Mouse (Mus musculus) erythroid progenitor cell, adult 5-6 weeks (primary cell): Measurements from ENCODE around the gene Gtf2ird1. TPM values are rescaled to one million over a fixed set of nuclear protein-coding genes. Genes with fewer than 3 reads are reported as not detected.

Experiments
- ATAC-seq: replicated peaks from 2 replicates; pipeline ENCODE4 v1.8.0; 2016; ENCODE audit warnings: moderate number of reproducible peaks, mild to moderate bottlenecking, moderate TSS enrichment, inconsistent platforms; ENCODE audit not compliant: poor library complexity, low FRiP score, severe bottlenecking
- total RNA-seq, 2 experiments: library from RNA; stranded (forward) in 1 of 2; stranded (reverse) in 1 of 2; fragments of 150-400 nt in 1 of 2; fragments of 186-747, 209-891 nt in 1 of 2; gene quantifications; 2 replicates each; pipeline versions ENCODE4 v1.2.3 to v1.2.4; 2015 to 2017; ENCODE audit warnings: low replicate concordance in 2 of 2

Gtf2ird1 gene
- total RNA-seq, 2 experiments from 2014 or later = 1.6 to 6.3 TPM

DNA sequence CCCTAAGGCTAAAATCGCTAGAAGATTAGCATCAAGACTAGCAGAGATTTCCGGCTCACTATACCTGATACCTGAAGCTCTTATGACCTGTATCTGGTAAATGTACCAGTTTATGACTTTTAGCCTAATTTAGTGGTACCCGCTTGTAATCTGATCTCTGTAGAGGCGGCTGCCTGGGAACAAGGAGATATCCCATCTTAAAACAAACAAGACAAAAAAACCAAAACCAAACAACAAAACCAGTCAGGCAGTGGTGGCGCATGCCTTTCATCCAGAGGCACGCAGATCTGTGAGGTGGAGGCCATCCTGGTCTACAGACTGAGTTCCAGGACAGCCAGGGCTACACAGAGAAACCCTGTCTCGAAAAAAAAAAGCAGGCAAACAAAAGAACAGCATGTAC lies 134.8 kb downstream of the Gtf2ird1 start:
- no peak for ATAC-seq

DNA sequence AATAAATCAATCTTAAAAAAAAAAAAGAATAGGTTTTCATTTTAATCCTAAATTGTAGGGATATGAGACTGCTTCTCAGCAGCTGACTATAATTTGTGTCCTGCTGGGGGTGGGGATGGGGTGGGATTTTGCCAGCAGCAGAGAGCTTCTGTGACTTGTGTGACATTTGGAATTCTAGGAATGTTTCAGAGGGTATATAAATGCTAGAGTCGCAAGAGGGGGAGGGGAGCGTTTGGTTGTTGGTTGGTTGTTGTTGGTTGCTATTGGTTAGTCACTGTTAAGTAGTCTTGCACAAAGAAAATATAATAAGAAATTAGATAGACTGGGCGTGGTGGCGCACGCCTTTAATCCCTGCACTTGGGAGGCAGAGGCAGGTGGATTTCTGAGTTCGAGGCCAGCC lies 137.6 kb downstream of the Gtf2ird1 start:
- ATAC-seq = no peak

DNA sequence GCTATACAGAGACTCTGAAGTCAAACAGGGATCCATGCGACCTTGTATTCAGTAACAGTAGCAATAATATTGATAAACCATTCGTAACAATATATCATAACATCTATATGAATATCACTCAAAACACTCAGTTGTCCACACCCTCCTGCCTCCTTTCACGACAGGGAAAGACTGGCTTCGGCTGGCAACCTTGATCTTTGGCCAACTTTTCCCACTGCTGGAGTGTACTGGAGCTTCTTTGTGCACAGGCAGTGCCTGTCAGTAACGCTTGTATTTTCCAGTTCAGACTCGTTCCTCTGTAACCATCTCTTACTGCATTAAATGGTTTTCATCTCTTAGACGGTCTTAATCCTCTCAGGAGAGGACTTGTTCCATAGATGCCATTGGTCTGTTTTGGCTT lies 139.8 kb downstream of the Gtf2ird1 start:
- ATAC-seq = no peak

DNA sequence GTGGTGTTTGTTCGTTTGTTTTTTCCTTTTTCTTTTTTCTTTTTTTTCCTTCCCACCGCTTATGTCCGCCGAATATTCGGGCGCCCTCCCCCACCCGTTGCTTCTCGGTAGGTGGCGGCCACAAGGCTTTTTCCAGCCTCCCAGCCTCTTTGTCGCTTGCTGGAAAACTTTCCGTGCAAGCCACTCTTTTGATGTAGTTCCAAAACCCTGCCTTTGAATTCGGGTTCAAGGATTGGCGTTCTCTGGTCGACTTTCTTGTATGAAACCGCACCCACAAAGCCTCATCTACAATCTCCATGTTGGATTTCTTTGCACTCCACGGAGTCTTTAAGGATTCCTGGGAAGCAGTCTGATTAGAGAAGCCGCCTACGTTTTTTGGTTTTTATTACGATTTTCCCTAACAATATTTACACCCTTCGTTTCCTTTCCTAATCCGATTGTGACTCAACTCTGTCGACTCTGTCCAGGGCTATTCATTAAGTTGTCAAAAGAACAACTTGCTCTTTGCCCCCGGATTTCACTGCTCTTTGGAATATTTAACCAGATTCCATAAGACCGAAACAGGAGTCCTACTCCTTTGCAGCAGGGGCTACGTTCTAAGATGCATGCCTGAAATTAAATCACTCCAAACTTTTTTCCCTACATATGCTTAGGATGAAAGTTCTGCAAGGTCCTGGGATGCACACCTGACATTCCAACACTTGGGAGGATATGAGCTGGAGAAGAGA lies 140.7 kb downstream of the Gtf2ird1 start:
- no peak for ATAC-seq

DNA sequence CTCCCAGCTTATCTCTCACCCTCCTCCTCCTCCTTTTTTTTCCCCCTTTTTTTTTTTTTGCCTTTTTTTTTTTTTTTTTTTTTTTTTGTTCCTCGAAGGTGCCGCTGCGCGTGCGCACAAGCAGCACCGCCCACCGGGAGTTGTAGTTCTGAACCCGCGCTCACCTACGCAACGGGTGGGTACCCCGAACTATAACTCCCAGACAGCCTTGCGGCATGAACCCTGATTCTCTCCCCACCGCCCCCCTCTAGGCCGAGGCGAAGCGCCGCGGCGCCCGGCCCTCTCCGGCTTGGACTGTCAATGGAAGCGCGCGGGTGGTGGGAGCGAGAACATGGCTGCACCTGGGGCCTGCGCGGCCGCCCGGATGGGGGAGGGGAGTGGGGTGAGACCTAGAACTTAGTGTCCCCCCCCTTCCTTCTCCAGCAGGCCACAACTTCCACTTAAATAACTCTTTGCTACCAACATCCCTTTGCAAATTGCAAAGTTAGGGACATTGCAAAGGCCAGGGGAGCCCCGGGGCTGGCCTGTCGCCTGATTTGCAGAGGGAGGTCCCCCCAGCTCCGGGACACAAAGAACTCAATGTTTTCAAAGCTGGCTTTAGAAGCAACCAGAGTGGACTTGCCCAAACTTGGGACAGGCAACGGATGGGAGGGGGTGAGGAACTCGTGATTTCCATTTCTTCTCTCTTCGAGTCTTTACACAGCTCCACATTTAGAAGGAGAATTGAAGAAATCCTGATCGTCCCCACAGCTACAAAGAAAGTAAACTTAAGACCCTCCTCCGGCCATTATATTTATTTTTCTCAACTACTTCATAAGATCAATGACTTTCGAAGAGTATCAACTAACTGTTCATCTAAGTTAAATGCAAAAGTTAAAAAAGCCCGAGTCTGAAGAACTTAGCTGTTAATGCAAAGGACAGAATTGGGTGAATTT lies 141.6 kb downstream of the Gtf2ird1 start, which contains the start of gene Gtf2i:
Gene Gtf2i, minus strand, starts transcription at position 73 of the 935 bp plus-strand sequence.
- peak; percentile 85 for ATAC-seq

DNA sequence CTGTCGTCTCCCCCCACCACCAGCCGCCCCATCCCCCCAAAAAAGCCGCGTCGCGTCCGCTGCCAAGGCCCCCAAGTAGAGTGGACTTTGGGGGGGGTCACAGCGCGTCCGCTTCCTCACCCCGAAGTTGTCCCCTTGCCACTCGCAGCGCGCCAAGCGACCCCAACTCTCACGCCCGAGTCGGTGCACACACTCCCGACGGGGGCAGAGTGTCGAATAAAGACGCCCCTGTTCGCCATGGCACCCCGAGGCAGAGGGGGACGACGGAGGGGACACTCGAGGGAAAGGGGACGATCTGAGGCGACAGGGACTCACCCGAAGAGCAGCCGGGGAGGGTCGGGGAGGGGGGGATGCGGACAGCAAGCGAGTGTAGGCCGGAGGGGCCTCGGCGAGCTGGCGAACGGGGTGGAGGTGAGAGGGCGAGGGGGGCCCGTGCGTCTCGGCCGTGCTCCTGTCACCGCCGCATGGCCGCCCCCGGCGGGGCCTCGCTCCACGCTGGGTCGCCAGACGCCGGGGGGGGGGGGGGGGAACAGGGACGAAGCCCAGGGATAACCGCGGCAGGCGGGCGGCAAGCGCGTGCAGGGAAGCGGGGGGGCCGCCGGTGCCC lies 142.3 kb downstream of the Gtf2ird1 start:
- ATAC-seq = no peak

DNA sequence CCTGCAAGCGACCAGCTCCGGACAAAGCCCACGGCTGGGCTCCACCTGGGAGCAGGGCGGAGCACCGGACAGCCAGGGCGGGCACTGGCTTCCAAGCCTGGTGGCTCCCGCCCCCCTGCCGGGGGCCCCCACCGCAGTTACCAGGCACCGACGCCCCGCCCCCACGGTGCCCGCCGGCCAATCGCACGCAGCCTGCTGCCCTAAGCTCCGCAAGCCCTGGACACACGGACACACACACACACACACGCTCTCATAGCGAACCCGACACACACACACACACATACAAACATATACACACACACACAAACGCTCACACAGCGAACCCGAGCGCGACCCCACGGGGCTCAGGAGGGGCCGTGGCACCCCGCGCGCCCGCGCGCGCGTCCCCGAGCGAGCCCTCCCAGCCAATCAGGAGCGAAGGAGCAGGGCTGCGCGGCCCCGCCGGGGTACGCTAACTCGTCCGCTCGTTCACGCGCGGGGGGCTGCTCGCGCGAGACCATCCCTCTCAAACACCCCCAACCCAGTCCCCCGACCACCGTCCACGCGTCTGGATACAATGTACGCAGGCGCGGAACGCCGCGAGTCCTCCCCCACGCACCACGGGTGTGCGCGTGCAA lies 143.0 kb downstream of the Gtf2ird1 start:
- ATAC-seq = peak; percentile 88

DNA sequence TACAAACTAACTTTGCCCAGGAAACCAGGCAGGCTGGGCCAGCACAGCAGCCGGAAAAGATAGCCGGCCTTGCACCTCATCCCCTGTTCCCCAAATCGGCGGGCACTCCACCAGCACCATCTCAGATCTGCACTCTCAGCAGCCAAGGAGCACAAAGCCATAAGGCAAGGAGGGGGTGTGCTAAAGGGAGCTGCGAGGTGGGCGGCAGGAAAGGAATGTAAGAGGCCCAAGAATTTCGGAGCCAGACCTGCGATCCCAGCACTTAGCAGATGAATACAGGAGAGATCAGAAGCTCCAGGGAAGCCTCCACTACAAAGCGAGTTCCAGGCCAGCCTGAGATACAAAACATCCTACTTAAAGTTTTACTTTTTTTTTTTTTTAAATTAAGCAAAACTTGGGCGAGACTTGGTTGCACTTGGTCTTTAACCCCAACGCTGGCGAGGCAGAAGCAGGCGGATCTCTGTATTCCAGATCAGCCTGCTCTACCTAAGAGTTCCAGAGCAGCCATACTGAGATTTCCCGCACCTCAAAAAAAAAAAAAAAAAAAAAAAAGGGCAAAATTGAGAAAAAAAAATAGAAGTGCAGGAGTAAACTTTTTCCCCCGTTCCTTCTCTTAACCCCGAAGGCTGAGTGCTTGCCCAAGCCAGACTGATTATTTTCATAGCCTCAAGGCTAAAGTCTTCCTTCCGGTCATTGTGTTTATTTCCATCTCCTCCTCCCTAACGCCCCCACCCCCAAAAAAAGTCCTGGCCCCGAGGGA lies 143.6 kb downstream of the Gtf2ird1 start:
- no peak for ATAC-seq

DNA sequence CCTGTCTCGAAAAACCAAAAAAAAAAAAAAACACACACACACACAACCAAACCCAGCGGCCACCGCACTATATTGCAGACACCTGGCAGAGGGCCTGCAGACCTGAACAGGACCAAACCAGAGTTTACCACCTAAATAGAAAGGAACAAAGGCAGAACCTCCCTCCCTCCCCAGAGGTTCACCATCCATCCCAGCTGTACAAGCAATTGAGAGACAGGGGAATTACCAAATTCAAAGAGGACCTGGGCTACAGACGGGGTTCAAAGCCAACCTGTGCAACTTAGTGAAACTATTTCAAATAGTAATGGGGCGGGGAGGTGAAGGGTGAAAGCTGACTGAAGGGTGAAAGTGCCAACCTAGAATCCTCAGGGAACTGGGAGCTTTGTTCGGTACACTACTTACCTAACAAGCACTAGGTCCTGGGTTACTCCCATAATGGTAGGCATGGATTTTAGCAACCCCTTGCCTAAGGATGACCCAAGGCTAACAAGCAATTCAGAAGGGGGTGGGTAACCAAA lies 144.6 kb downstream of the Gtf2ird1 start:
- no peak for ATAC-seq

DNA sequence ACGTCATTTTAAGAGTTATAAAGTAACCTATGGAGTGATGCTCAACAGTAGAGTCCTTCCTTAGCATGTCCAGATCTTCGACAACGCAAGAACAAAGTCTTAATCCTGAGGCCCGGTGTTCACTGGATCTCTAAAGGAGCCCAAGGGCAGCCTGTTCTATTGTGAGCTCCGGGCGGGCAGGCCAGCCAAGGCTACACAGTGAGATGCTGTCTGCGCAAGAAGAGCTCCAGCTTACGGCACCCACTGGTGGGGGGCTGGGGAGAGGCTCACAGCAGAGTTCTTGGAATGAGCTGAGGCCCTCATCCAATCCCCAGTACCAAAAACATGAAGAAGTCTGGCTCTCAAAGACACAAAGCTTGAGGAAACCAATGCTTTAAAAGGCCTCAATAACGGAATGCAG lies 146.3 kb downstream of the Gtf2ird1 start:
- no peak for ATAC-seq

DNA sequence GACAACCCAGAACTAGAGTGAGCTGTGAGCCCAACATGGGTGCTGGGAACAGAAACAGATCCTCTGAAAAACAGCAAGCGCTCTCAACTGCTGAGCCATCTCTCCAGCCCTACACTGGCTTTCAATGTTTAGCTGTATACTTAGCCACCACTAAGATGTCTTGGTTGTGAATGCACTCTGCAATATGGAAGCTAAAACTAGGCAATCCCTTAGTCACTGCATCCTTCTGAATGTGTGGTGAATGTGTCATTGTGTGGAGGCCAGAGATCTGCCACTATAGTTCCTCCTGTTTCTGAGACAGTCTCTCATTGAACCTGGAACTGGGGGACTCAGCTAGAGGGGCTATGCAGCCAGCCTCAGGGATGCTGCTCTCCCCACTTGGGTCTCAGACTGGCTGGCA lies 147.2 kb downstream of the Gtf2ird1 start:
- no peak for ATAC-seq

Other genes with a start within 250 kb of the Gtf2ird1 start
- gene Ncf1, start 227.1 kb downstream of the Gtf2ird1 start, total RNA-seq (2015; ENCODE audit: low replicate concordance) = 44.0 and 44.4 TPM in 2 replicates
- gene Ncf1, start 227.1 kb downstream of the Gtf2ird1 start, total RNA-seq (2017; ENCODE audit: low replicate concordance) = 23.7 and 42.1 TPM in 2 replicates
- gene Gtf2i, start 142.0 kb downstream of the Gtf2ird1 start, total RNA-seq (2015; ENCODE audit: low replicate concordance) = 20.2 and 37.3 TPM in 2 replicates
- 21.2 and 37.5 TPM in 2 replicates for gene Gtf2i, start 142.0 kb downstream of the Gtf2ird1 start, total RNA-seq (2017; ENCODE audit: low replicate concordance)
- gene Clip2, start 95.7 kb upstream of the Gtf2ird1 start, total RNA-seq (2015; ENCODE audit: low replicate concordance) = 0.84 TPM in 1 of 2 replicates, not detected in the other
- 0.68 and 0.77 TPM in 2 replicates for gene Clip2, start 95.7 kb upstream of the Gtf2ird1 start, total RNA-seq (2017; ENCODE audit: low replicate concordance)
- not detected in 2 replicates for gene Syna, start 103.5 kb upstream of the Gtf2ird1 start, total RNA-seq (2015; ENCODE audit: low replicate concordance)
- gene Syna, start 103.5 kb upstream of the Gtf2ird1 start, total RNA-seq (2017; ENCODE audit: low replicate concordance) = not detected in 2 replicates
- gene Rfc2, start 124.7 kb upstream of the Gtf2ird1 start, total RNA-seq (2015; ENCODE audit: low replicate concordance) = 83.4 and 101 TPM in 2 replicates
- 51.7 and 56.7 TPM in 2 replicates for gene Rfc2, start 124.7 kb upstream of the Gtf2ird1 start, total RNA-seq (2017; ENCODE audit: low replicate concordance)
- gene Lat2, start 158.3 kb upstream of the Gtf2ird1 start, total RNA-seq (2015; ENCODE audit: low replicate concordance) = 4.2 and 9.4 TPM in 2 replicates
- 4.0 and 14.3 TPM in 2 replicates for gene Lat2, start 158.3 kb upstream of the Gtf2ird1 start, total RNA-seq (2017; ENCODE audit: low replicate concordance)
- 105 and 157 TPM in 2 replicates for gene Eif4h, start 182.8 kb upstream of the Gtf2ird1 start, total RNA-seq (2015; ENCODE audit: low replicate concordance)
- 150 and 178 TPM in 2 replicates for gene Eif4h, start 182.8 kb upstream of the Gtf2ird1 start, total RNA-seq (2017; ENCODE audit: low replicate concordance)
- 0.42 and 1.8 TPM in 2 replicates for gene Limk1, start 231.9 kb upstream of the Gtf2ird1 start, total RNA-seq (2015; ENCODE audit: low replicate concordance)
- 0.64 and 0.76 TPM in 2 replicates for gene Limk1, start 231.9 kb upstream of the Gtf2ird1 start, total RNA-seq (2017; ENCODE audit: low replicate concordance)